Mouse (Mus musculus): Measurements from ENCODE around the gene Slc16a11. TPM values are rescaled to one million over a fixed set of nuclear protein-coding genes. Genes with fewer than 3 reads are reported as not detected.

Slc16a11 gene
- total RNA-seq, 2 experiments from 2014 or later: 0.46 to 0.49 TPM

DNA sequence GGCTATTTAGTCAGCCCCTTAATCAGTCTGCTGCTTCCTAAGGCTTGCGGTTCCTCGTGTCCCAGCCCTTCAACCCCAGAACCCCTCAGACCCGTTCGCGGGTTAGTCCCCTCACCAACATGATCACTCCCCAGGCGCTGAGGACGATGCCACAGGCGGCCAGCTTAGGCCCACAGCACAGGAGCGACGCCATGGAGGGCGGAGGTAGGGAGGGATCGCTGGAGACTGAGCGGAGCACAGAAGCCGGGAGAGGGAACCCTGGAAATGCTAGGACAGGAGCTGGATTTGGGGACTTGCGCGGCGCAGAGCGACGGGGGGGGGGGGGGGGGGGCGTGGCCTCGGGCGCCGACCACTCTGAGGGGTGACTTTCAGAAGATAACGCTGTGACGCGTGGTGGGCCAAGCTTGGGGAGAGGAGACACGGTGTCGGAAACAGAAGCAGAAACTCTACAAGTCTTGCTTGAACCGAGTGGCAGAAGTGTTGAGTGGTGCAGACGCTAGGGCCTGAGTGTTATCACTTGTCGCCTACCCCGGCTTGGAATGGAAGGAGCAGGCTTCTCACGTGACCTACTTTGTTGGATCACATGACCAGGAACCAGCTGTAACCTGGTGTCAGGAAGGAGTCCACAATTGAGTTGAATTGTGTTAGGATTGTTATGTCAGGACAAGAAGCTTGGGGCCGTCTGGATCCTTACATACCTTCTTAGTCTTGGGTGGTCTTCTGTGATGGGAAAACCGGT lies 27.2 kb downstream of the Slc16a11 start, which contains the start of the genes Gm21988 and Rnasek:
Gm21988 (minus strand) TSS at position 290 of the 739 bp plus-strand sequence.
Rnasek (minus strand) TSS at position 302 of the 739 bp plus-strand sequence.
- intact Hi-C loops (cut with DNase I): no loop called here

DNA sequence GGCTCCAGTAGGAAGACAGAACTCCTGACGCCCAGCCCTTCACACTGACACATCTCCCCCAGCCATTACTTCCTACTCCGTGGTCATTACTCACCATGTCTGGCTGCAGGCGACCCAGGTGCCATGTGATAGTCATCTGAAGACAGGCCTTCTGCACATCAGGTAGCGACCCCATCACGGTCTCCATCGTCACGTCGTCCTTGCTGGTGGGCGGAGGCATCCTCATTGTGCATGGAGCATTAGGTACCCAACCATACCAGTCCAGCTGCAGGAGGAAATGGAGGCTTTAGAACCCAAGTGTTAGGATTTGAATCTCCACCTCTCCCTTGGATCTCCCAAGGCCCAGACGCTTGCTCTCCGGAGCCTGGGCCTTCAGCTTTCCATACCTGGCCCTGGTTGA lies 30.0 kb downstream of the Slc16a11 start:
- no peak for DNase-seq
- intact Hi-C loops (cut with DNase I): no loop called here

More for the DNA sequence above, 27.2 kb downstream of the Slc16a11 start, which contains the start of the genes Gm21988 and Rnasek:
- peak; percentile 62 to 89 for DNase-seq

DNA sequence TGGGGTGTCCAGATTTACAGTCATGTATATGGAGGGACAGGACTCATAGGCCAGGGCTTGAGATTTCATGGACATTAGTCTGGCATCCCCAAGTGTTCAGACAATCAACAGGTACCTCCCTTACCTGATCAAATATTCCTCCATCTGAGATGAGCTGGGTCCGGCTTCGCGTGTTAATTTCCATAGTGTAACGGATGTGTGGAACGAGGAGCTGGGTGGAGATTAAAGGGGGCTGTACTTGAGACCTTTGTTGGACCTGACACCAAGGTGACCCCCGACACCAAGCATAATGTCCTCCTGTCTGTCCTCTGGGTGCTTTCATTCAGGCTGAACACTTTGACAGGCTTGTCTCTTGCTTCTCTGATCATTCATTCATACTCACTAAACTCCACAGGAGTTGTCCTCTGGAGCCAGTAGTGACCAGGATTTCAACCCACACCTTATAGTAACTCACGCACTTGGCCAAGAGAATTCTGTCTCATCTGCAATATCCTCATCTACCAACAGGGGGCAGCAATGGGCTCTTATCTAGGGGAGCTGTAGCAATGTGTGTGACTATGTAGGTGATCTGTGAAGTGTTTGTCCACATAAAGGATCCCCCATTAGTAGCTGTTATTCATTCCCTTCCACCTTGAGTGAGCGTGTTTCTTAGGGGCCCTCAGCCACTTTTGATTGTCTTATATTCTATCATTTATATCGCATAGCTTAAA lies 34.7 kb downstream of the Slc16a11 start:
- peak in 1 of 2 experiments; percentile 43 for DNase-seq
- intact Hi-C loops (cut with DNase I): no loop called here

DNA sequence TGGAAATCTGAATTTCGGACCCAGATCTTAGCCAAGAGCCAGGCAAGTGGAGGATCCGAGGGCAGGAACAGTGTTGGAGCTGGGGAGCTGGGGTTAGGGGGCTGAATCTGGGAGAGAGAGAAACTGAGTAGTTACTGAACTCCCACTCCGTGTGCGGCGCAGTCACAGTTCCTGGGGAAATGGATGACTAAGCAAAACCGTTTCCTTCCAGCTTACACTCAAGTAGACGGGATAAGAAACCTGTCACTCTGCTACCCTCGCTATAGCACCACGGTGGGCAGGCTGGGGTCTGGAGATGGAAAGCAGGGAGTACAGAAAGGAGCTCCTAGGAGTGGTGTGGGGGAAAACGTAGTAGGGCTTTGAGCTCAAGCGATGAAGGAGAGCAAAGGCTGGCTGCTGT lies 37.6 kb downstream of the Slc16a11 start:
- no peak for DNase-seq
- intact Hi-C loops (cut with DNase I): no loop called here

DNA sequence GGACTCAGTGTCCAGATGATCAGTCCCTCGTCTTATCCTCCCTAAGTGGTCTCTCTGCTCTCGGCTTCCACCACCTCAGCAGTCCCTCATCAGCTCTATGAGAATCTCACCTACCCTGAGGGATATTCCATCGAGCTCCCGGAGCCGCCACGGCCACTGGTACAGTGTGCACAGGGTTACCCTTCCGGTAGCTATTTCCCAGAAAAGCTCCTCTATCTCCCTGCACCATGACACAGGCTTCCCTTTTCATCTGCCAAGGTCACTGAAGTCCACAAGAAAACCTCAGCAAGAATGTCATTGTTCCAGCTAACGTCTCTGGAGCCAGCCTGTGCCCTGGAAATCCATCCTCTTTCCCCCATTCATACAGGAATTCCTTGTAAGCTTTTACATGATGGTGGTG lies 39.3 kb downstream of the Slc16a11 start:
- DNase-seq: no peak
- intact Hi-C loops (cut with DNase I): no loop called here

DNA sequence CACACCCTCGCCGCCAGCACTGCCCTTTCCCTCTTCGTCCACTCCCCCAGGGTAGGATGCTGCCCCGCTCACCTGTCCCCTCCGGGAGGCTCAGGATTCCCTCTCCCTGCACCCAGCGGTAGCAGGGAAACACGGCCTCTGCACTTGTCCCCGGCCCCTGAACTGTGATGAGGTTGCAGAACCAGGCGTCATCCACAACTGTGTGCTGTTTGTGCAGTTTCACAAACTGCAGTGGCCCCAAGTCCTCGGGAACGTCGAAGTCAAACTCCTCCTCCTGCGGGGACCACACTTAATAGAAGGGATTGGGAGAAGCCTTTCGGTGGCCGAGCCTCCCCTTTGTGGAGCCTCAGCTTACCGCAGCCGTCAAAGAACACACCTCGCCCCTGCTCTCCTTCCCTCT lies 41.8 kb downstream of the Slc16a11 start:
- intact Hi-C loops (cut with DNase I): loop anchor here (2.0 kb wide), 1 partner anchor 54 kb away; no protein-coding TSS in a partner anchor
- no peak for DNase-seq

DNA sequence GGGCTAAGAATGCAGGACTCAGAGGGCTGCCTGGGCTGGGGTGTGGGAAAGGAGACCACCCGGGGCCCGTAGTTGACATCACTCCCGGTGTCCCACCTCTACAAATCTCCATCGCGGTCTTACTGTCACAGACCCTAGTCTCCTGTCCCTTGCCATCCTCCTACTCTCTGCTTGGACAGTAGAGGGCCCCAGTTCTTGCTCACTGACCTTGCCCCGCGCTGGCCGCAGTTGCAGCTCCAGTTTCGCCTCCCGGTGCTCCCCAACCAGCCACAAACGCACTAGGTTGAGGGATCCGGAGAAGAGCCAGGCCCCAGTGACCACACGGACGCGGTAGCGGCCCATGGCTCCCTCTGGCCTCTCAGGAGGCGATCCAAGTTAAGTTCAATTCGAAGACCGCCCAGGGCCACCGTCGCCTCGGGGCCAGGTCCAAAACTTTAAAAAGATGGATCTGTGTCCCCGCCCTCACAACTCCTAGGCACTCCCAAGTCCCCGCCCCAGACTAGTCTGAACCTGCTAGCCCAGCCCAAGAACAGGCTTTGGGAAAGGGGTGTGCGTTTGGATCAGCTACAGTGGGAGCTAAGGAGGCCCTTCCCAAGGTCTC lies 42.5 kb downstream of the Slc16a11 start, which contains the start of gene Alox12:
Alox12 (minus strand) TSS at position 423 of the 601 bp plus-strand sequence.
- DNase-seq: peak in 1 of 2 experiments; percentile 22
- intact Hi-C loops (cut with DNase I): loop anchor here (2.0 kb wide), 1 partner anchor 54 kb away; no protein-coding TSS in a partner anchor

DNA sequence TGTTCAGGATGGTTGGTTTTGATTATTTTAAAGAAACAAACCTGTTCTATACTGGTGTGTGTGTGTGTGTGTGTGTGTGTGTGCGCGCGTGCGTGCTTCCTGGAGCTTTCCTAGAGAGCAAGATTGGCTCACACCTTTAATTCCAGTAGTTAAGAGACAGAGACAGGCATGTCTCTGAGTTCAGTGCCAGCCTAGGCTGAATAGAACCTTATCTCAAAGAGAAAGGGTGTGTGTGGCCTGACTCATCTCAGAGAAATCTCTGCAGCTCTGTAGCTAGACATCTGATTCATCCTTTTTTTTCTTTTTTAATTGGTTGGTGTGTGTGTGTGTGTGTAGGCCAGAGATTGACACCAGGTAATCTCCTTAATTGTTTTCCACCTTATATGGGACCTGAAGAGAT lies 46.5 kb downstream of the Slc16a11 start:
- intact Hi-C loops (cut with DNase I): no loop called here
- no peak for DNase-seq

DNA sequence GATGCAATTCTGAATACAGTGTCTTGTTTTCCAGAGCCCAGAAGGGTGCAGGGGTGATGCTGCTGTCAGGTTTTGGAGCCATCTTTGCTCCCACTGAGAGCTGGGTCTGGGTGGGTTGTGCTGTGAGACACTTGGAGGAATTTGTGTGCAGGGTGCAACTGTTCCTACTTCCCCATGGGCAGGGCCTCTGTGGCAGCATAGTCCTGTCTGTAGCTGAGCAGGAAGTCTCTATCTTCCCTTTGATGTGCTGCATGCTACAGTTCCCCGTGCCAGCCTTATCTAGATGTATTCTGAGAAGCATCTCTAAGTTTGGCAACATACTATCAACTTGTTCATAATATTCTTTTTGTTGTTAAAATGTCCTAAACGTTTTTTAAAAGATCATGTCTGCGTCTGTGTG lies 52.7 kb downstream of the Slc16a11 start:
- no peak for DNase-seq
- intact Hi-C loops (cut with DNase I): no loop called here

DNA sequence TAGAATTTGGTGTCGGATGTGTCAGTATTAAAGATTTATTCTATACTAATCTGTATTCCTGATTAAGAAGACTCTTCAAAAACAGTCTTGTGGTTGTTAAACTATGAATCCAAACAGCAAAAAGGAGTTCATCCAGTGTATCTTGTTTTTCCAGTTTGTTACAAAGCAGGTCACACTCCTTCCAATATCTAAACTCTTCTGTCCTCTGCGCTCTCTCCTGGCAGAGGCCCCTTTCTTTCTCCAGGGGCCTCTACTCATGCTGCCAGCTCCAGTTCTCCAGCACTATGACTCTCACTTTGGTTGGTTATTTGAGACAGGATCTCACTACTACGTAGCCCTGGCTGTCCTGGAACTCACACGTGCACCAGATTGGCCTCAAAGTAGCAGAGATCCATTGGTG lies 53.3 kb downstream of the Slc16a11 start:
- no peak for DNase-seq
- intact Hi-C loops (cut with DNase I): no loop called here

Small RNA genes lying within 50 kb of the gene (microRNA-seq; reads per million reads assigned to microRNA genes)
- gene Mir195a (3,475 to 10,027 reads per million in 2 experiments), gene Mir497 (0 reads per million in 2 experiments), gene Mir497b (0 reads per million in 2 experiments)

Other genes with a start within 250 kb of the Slc16a11 start
- gene Cldn7, start 248.0 kb upstream of the Slc16a11 start, total RNA-seq (2021): not detected
- gene Ctdnep1, start 231.6 kb upstream of the Slc16a11 start, total RNA-seq (2021): 100 to 1,000 TPM; 171 to 246 TPM
- gene Elp5, start 230.2 kb upstream of the Slc16a11 start, total RNA-seq (2021): 10 to 100 TPM; 29.0 to 34.6 TPM
- gene Gabarap, start 221.6 kb upstream of the Slc16a11 start, total RNA-seq (2021): 100 to 1,000 TPM; 142 to 178 TPM
- 10 to 100 TPM; 12.6 to 16.5 TPM for gene Phf23, start 217.0 kb upstream of the Slc16a11 start, total RNA-seq (2021)
- 1 to 10 TPM; 3.3 to 4.6 TPM for gene Dvl2, start 212.2 kb upstream of the Slc16a11 start, total RNA-seq (2021)
- 100 to 1,000 TPM; 320 to 384 TPM for gene Acadvl, start 197.3 kb upstream of the Slc16a11 start, total RNA-seq (2021)
- 1 to 10 TPM; 4.9 to 6.5 TPM for gene Dlg4, start 195.8 kb upstream of the Slc16a11 start, total RNA-seq (2021)
- gene Asgr1, start 158.7 kb upstream of the Slc16a11 start, total RNA-seq (2021): not detected
- not detected for gene Asgr2, start 120.1 kb upstream of the Slc16a11 start, total RNA-seq (2021)
- 1 to 10 TPM; 1.1 to 1.2 TPM for gene Mgl2, start 82.4 kb upstream of the Slc16a11 start, total RNA-seq (2021)
- gene Clec10a, start 56.6 kb upstream of the Slc16a11 start, total RNA-seq (2021): 1 to 10 TPM; 1.8 to 2.0 TPM
- gene Slc16a13, start 8.3 kb downstream of the Slc16a11 start, total RNA-seq (2021): under 1 TPM; 0.74 to 0.94 TPM
- gene Bcl6b, start 17.0 kb downstream of the Slc16a11 start, total RNA-seq (2021): 1 to 10 TPM; 3.7 to 6.5 TPM
- 10 to 100 TPM; 29.3 to 31.9 TPM for gene 0610010K14Rik, start 25.2 kb downstream of the Slc16a11 start, total RNA-seq (2021)
- 1 to 10 TPM; 1.3 to 2.4 TPM for gene Gm21988, start 27.1 kb downstream of the Slc16a11 start, total RNA-seq (2021)
- gene Rnasek, start 27.1 kb downstream of the Slc16a11 start, total RNA-seq (2021): 100 to 1,000 TPM in 1 of 2 experiments, 10 to 100 TPM in 1; 94.6 to 110 TPM
- 1 to 10 TPM in 1 of 2 experiments, under 1 TPM in 1; 0.82 to 1.2 TPM for gene Alox12, start 42.6 kb downstream of the Slc16a11 start, total RNA-seq (2021)
- gene Alox12e, start 109.9 kb downstream of the Slc16a11 start, total RNA-seq (2021): not detected
- under 1 TPM in 1 of 2 experiments, not detected in 1; 0.87 TPM for gene Alox15, start 139.3 kb downstream of the Slc16a11 start, total RNA-seq (2021)
- gene Pelp1, start 197.3 kb downstream of the Slc16a11 start, total RNA-seq (2021): 10 to 100 TPM; 16.1 to 20.9 TPM
- 1 to 10 TPM; 6.2 to 8.1 TPM for gene Arrb2, start 219.9 kb downstream of the Slc16a11 start, total RNA-seq (2021)
- 1 to 10 TPM; 4.2 to 6.8 TPM for gene Med11, start 239.2 kb downstream of the Slc16a11 start, total RNA-seq (2021)
- gene Zmynd15, start 246.7 kb downstream of the Slc16a11 start, total RNA-seq (2021): under 1 TPM; 0.10 to 0.61 TPM
- gene Cxcl16, start 247.2 kb downstream of the Slc16a11 start, total RNA-seq (2021): 1 to 10 TPM; 1.4 to 1.5 TPM